Mouse (Mus musculus): ENCODE results near the gene Svopl. TPM values are rescaled to one million over a fixed set of nuclear protein-coding genes. Genes with fewer than 3 reads are reported as not detected.

Gene Svopl
- polyA plus RNA-seq, 2 experiments: 1.2 to 1.3 TPM

GRCm38 (mm10) chr6:38021406-38021805, 25.4 kb downstream of the Svopl start:
- Histone ChIP-seq H3K36me3 (ENCODE audit: control insufficient read depth, insufficient read depth, low read length) (no peaks in the 10 kb centered on the region), H3K9me3 (ENCODE audit: control insufficient read depth, low read length) (no peaks in the 10 kb centered on the region), H3K27ac (replicated peaks; ENCODE audit: low read depth, low read length) (no peak overlapping the region), H3K9ac (ENCODE audit: low read depth, low read length, severe bottlenecking) (no peak overlapping the region), H3K4me2 (replicated peaks; ENCODE audit: low read depth, low read length, severe bottlenecking) (no peak overlapping the region), H3K27me3 (ENCODE audit: control insufficient read depth, insufficient read depth, low read length) (no peaks in the 10 kb centered on the region), H3K4me3 (replicated peaks; ENCODE audit: low read length) (no peak overlapping the region), H3K4me1 (ENCODE audit: control insufficient read depth, insufficient read depth, low read length) (no peaks in the 10 kb centered on the region)
- 84% methylated on average over 7 of the region's 7 CpGs for WGBS
- ATAC-seq (ENCODE audit: low FRiP score, low read depth): no peak
- TF ChIP-seq POLR2A (IDR thresholded peaks at IDR 0.05; ENCODE audit: borderline replicate concordance, extremely low read depth, insufficient read depth, insufficient read length): no peak
- DNase-seq (ENCODE audit: low spot score): no peak

- Histone ChIP-seq H3K27ac (replicated peaks; ENCODE audit: low read depth, low read length) (no peak overlapping the region), H3K4me1 (ENCODE audit: control insufficient read depth, insufficient read depth, low read length) (no peaks in the 10 kb centered on the region), H3K4me2 (replicated peaks; ENCODE audit: low read depth, low read length, severe bottlenecking) (no peak overlapping the region), H3K4me3 (replicated peaks; ENCODE audit: low read length) (no peak overlapping the region), H3K27me3 (ENCODE audit: control insufficient read depth, insufficient read depth, low read length) (no peaks in the 10 kb centered on the region), H3K9ac (ENCODE audit: low read depth, low read length, severe bottlenecking) (no peak overlapping the region), H3K9me3 (ENCODE audit: control insufficient read depth, low read length) (no peaks in the 10 kb centered on the region), H3K36me3 (ENCODE audit: control insufficient read depth, insufficient read depth, low read length) (no peaks in the 10 kb centered on the region)
- no peak for ATAC-seq (ENCODE audit: low FRiP score, low read depth)
- no peak for TF ChIP-seq POLR2A (IDR thresholded peaks at IDR 0.05; ENCODE audit: borderline replicate concordance, extremely low read depth, insufficient read depth, insufficient read length)
- 86% methylated on average over 2 of the region's 2 CpGs for WGBS
- DNase-seq (ENCODE audit: low spot score): no peak
Observed at GRCm38 (mm10) chr6:38012829-38013228, 34.0 kb downstream of the Svopl start.

DNA sequence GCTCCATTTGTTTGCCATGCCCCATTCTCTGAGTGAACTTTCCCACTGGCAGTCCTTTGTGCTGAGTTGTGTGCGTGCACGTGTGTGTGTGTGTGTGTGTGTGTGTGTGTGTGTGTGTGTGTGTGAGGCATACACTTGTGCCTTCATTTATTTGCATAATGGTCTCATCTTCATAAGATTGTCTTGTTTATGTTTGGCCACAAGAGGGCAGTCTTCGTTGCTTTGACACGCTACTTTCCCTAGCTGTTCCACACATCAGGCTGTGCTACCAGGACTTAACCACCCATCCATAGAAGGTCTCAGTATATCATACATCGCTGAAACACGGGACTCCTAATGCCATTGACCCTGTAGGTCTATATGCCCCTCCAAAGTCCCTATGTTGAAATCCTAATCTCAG, 39.3 kb downstream of the Svopl start:
- no peak overlapping the region for H3K4me2 ChIP-seq (replicated peaks; ENCODE audit: low read depth, low read length, severe bottlenecking)

GRCm38 (mm10) chr6:37967386-37967785, 79.4 kb downstream of the Svopl start:
- Histone ChIP-seq H3K4me1 (ENCODE audit: control insufficient read depth, insufficient read depth, low read length) (no peaks in the 10 kb centered on the region), H3K27ac (replicated peaks; ENCODE audit: low read depth, low read length) (no peak overlapping the region), H3K9me3 (ENCODE audit: control insufficient read depth, low read length) (no peaks in the 10 kb centered on the region), H3K9ac (ENCODE audit: low read depth, low read length, severe bottlenecking) (no peak overlapping the region), H3K4me2 (replicated peaks; ENCODE audit: low read depth, low read length, severe bottlenecking) (no peak overlapping the region), H3K36me3 (ENCODE audit: control insufficient read depth, insufficient read depth, low read length) (peaks cover 63% of the 10 kb centered on the region), H3K4me3 (replicated peaks; ENCODE audit: low read length) (no peak overlapping the region), H3K27me3 (ENCODE audit: control insufficient read depth, insufficient read depth, low read length) (no peaks in the 10 kb centered on the region)
- ATAC-seq (ENCODE audit: low FRiP score, low read depth) (no peak), DNase-seq (ENCODE audit: low spot score) (no peak)
- 91% methylated on average over 4 of the region's 4 CpGs for WGBS
- no peak for TF ChIP-seq POLR2A (IDR thresholded peaks at IDR 0.05; ENCODE audit: borderline replicate concordance, extremely low read depth, insufficient read depth, insufficient read length)

More for the DNA sequence above, 39.3 kb downstream of the Svopl start:
- H3K27me3 ChIP-seq (ENCODE audit: control insufficient read depth, insufficient read depth, low read length): no peaks in the 10 kb centered on the region
- no peak overlapping the region for H3K9ac ChIP-seq (ENCODE audit: low read depth, low read length, severe bottlenecking)
- H3K4me3 ChIP-seq (replicated peaks; ENCODE audit: low read length): no peak overlapping the region
- no peaks in the 10 kb centered on the region for H3K4me1 ChIP-seq (ENCODE audit: control insufficient read depth, insufficient read depth, low read length)
- no peaks in the 10 kb centered on the region for H3K36me3 ChIP-seq (ENCODE audit: control insufficient read depth, insufficient read depth, low read length)
- WGBS: 14% methylated on average over 6 of the region's 6 CpGs
- no peak overlapping the region for H3K27ac ChIP-seq (replicated peaks; ENCODE audit: low read depth, low read length)
- ATAC-seq (ENCODE audit: low FRiP score, low read depth) (peak; percentile 62; the same call in 1 of the 2 replicates), DNase-seq (ENCODE audit: low spot score) (peak; percentile 84)
- no peak for TF ChIP-seq POLR2A (IDR thresholded peaks at IDR 0.05; ENCODE audit: borderline replicate concordance, extremely low read depth, insufficient read depth, insufficient read length)
- no peaks in the 10 kb centered on the region for H3K9me3 ChIP-seq (ENCODE audit: control insufficient read depth, low read length)

DNA sequence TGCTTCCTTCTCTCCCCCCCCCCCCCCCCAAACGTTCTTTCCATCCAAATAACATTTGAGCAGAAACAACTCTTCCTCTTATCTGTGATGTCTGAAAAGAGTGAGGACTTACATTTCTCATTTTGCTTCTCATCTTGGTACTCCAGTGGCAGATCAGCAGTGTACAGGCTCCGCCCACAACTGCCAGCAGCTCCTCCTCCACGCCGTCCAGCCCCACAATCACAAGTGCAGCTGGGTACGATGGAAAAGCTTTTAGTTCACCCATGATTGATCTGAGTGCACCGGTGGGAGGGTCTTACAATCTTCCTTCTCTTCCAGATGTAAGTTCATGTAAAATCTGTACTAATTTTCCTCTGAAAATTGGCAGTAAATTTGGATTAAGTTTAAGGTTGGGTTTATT, 95.5 kb downstream of the Svopl start:
- Histone ChIP-seq H3K27ac (replicated peaks; ENCODE audit: low read depth, low read length) (no peak overlapping the region), H3K4me1 (ENCODE audit: control insufficient read depth, insufficient read depth, low read length) (no peaks in the 10 kb centered on the region)
- no peak for TF ChIP-seq POLR2A (IDR thresholded peaks at IDR 0.05; ENCODE audit: borderline replicate concordance, extremely low read depth, insufficient read depth, insufficient read length)

GRCm38 (mm10) chr6:37936498-37936897, 110.3 kb downstream of the Svopl start:
- peaks cover 22% of the 10 kb centered on the region for H3K36me3 ChIP-seq (ENCODE audit: control insufficient read depth, insufficient read depth, low read length)
- no peak for DNase-seq (ENCODE audit: low spot score)
- no peaks in the 10 kb centered on the region for H3K27me3 ChIP-seq (ENCODE audit: control insufficient read depth, insufficient read depth, low read length)

More for the DNA sequence above, 95.5 kb downstream of the Svopl start:
- H3K27me3 ChIP-seq (ENCODE audit: control insufficient read depth, insufficient read depth, low read length): no peaks in the 10 kb centered on the region
- DNase-seq (ENCODE audit: low spot score): no peak
- WGBS: 87% methylated on average over 6 of the region's 6 CpGs
- H3K9me3 ChIP-seq (ENCODE audit: control insufficient read depth, low read length): no peaks in the 10 kb centered on the region
- H3K4me3 ChIP-seq (replicated peaks; ENCODE audit: low read length): no peak overlapping the region
- H3K9ac ChIP-seq (ENCODE audit: low read depth, low read length, severe bottlenecking): no peak overlapping the region
- H3K36me3 ChIP-seq (ENCODE audit: control insufficient read depth, insufficient read depth, low read length): peaks cover 60% of the 10 kb centered on the region
- H3K4me2 ChIP-seq (replicated peaks; ENCODE audit: low read depth, low read length, severe bottlenecking): no peak overlapping the region
- no peak for ATAC-seq (ENCODE audit: low FRiP score, low read depth)

More at GRCm38 (mm10) chr6:37936498-37936897, 110.3 kb downstream of the Svopl start:
- no peak overlapping the region for H3K4me3 ChIP-seq (replicated peaks; ENCODE audit: low read length)
- no peak for TF ChIP-seq POLR2A (IDR thresholded peaks at IDR 0.05; ENCODE audit: borderline replicate concordance, extremely low read depth, insufficient read depth, insufficient read length)
- 63% methylated on average over 6 of the region's 6 CpGs for WGBS
- no peak overlapping the region for H3K9ac ChIP-seq (ENCODE audit: low read depth, low read length, severe bottlenecking)
- H3K9me3 ChIP-seq (ENCODE audit: control insufficient read depth, low read length): no peaks in the 10 kb centered on the region
- no peak overlapping the region for H3K27ac ChIP-seq (replicated peaks; ENCODE audit: low read depth, low read length)
- ATAC-seq (ENCODE audit: low FRiP score, low read depth): no peak
- H3K4me1 ChIP-seq (ENCODE audit: control insufficient read depth, insufficient read depth, low read length): no peaks in the 10 kb centered on the region
- no peak overlapping the region for H3K4me2 ChIP-seq (replicated peaks; ENCODE audit: low read depth, low read length, severe bottlenecking)

Other genes starting within 250 kb of the Svopl start
- gene Trim24, start 176.2 kb downstream of the Svopl start, polyA plus RNA-seq (2012; rRNA removed): 53.9 and 61.8 TPM in 2 replicates
- gene Trim24, start 176.2 kb downstream of the Svopl start, polyA plus RNA-seq (2014; fragmentation: Nextera tagmentation; extraction: Ambion mirVana): 23.9 and 26.0 TPM in 2 replicates
- 0.70 and 0.73 TPM in 2 replicates for gene Tmem213, start 62.3 kb upstream of the Svopl start, polyA plus RNA-seq (2012; rRNA removed)
- gene Tmem213, start 62.3 kb upstream of the Svopl start, polyA plus RNA-seq (2014; fragmentation: Nextera tagmentation; extraction: Ambion mirVana): 0.80 and 1.1 TPM in 2 replicates
- gene Atp6v0a4, start 77.6 kb upstream of the Svopl start, polyA plus RNA-seq (2012; rRNA removed): 1.9 and 2.2 TPM in 2 replicates
- gene Atp6v0a4, start 77.6 kb upstream of the Svopl start, polyA plus RNA-seq (2014; fragmentation: Nextera tagmentation; extraction: Ambion mirVana): 1.4 and 1.8 TPM in 2 replicates
- gene D630045J12Rik, start 207.0 kb upstream of the Svopl start, polyA plus RNA-seq (2012; rRNA removed): 14.2 and 18.9 TPM in 2 replicates
- gene D630045J12Rik, start 207.0 kb upstream of the Svopl start, polyA plus RNA-seq (2014; fragmentation: Nextera tagmentation; extraction: Ambion mirVana): 7.3 and 9.6 TPM in 2 replicates

All from limb, embryonic 14.5 days (tissue).